8 mouse cellular contexts compared by ENCODE assay signal in the genomic region with DNA sequence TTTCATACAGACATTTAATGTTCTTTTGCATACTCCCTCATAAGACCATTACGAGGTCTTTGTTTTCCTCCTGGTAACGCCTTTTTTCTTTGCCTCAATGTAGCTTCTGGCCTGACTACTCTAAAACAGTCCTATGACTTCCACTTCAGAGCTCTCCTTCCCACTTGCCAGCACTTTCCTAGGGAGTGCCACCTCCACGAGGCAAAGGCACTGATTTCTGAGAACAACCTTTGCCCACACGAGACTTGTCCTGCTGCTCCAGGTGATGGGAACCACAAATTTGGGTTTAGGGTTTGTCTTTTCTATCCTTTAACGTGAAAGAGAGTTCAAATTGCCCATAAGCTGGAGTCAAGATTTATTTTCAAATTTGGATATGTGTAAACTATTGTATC. TPM values are rescaled to one million over a fixed set of nuclear protein-coding genes. Genes with fewer than 3 reads are reported as not detected.
DNase-seq lines count a peak whose midpoint lies in the region; TF ChIP-seq lines count a peak whose summit lies in the region.

No protein-coding gene starts in this region.

- intact Hi-C loops in heart, postnatal 25 days (cut with DNase I): loop anchor here (2.0 kb wide), 1 partner anchor 67 kb away; a partner anchor contains a TSS
- intact Hi-C loops in left cerebral cortex, postnatal 14 days (cut with DNase I): no loop called here
- intact Hi-C loops in left cerebral cortex, postnatal 36 days (cut with DNase I): loop anchor here (2.0 kb wide), 1 partner anchor 13 kb away; a partner anchor contains a TSS

- TF ChIP-seq CTCF in ES-Bruce4 (IDR thresholded peaks at IDR 0.05; ENCODE audit: low read depth, low read length): no peak

- H3K9me3 ChIP-seq in heart, embryonic 10.5 days: no peaks in the 10 kb centered on the region
- H3K9me3 ChIP-seq in ES-Bruce4 (replicated peaks; ENCODE audit: control insufficient read depth, insufficient read depth, low read length, poor library complexity, severe bottlenecking): no peaks in the 10 kb centered on the region
- H3K9me3 ChIP-seq in hindbrain, embryonic 10.5 days: no peaks in the 10 kb centered on the region

- no peak for DNase-seq in heart, embryonic 10.5 days (ENCODE audit: low spot score)
- DNase-seq in heart, postnatal 25 days (ENCODE audit: low spot score): no peak
- no peak for DNase-seq in hindbrain, embryonic 10.5 days (ENCODE audit: low spot score)
- peak; percentile 59 for DNase-seq in lung, postnatal 25 days (ENCODE audit: low spot score)
- DNase-seq in left cerebral cortex, postnatal 14 days (ENCODE audit: low spot score in 2 of 2): no peak
- DNase-seq in left cerebral cortex, postnatal 36 days (ENCODE audit: low spot score in 2 of 2): no peak
- DNase-seq in adrenal gland, adult 18-20 months (ENCODE audit: low spot score in 2 of 2): no peak

- WGBS in heart, embryonic 10.5 days: 40% methylated on average over 5 of the region's 5 CpGs
- 48% methylated on average over 5 of the region's 5 CpGs for WGBS in hindbrain, embryonic 10.5 days

- H3K9ac ChIP-seq in ES-Bruce4 (ENCODE audit: low read depth, poor library complexity, severe bottlenecking): peak overlapping the region; percentile 63

- H3K4me3 ChIP-seq in heart, embryonic 10.5 days: peak overlapping the region; percentile 89
- H3K4me3 ChIP-seq in ES-Bruce4 (ENCODE audit: low read depth, low read length): peak overlapping the region; percentile 93
- H3K4me3 ChIP-seq in hindbrain, embryonic 10.5 days: peak overlapping the region; percentile 88

- H3K4me1 ChIP-seq in heart, embryonic 10.5 days: peaks cover 19% of the 10 kb centered on the region
- no peaks in the 10 kb centered on the region for H3K4me1 ChIP-seq in ES-Bruce4 (ENCODE audit: control insufficient read depth, insufficient read depth, low read length)
- H3K4me1 ChIP-seq in hindbrain, embryonic 10.5 days (replicated peaks): peaks cover 29% of the 10 kb centered on the region

- H3K27ac ChIP-seq in heart, embryonic 10.5 days: peak overlapping the region; percentile 92
- H3K27ac ChIP-seq in ES-Bruce4 (ENCODE audit: insufficient read depth, low read length): peak overlapping the region; percentile 75
- H3K27ac ChIP-seq in hindbrain, embryonic 10.5 days: peak overlapping the region; percentile 95

- peaks cover 76% of the 10 kb centered on the region for H3K36me3 ChIP-seq in heart, embryonic 10.5 days
- peaks cover 78% of the 10 kb centered on the region for H3K36me3 ChIP-seq in ES-Bruce4 (ENCODE audit: control insufficient read depth, insufficient read depth, low read length, poor library complexity, severe bottlenecking)
- peaks cover 81% of the 10 kb centered on the region for H3K36me3 ChIP-seq in hindbrain, embryonic 10.5 days

- TF ChIP-seq POLR2A in ES-Bruce4 (IDR thresholded peaks at IDR 0.05; ENCODE audit: insufficient read depth, low read length): no peak

- no peak for TF ChIP-seq EP300 in ES-Bruce4 (IDR thresholded peaks at IDR 0.05; ENCODE audit: insufficient read depth, low read depth, low read length)

- no peaks in the 10 kb centered on the region for H3K27me3 ChIP-seq in heart, embryonic 10.5 days (ENCODE audit: insufficient read depth, poor library complexity, severe bottlenecking)
- H3K27me3 ChIP-seq in ES-Bruce4 (ENCODE audit: control insufficient read depth, insufficient read depth, low read length, poor library complexity, severe bottlenecking): no peaks in the 10 kb centered on the region
- H3K27me3 ChIP-seq in hindbrain, embryonic 10.5 days (ENCODE audit: insufficient read depth, poor library complexity, severe bottlenecking): no peaks in the 10 kb centered on the region

RNA-seq across cellular contexts. Expression of a gene that starts 0.6 kb away (rescaled TPM):
- polyA plus RNA-seq in heart, embryonic 10.5 days (2016; fragmentation: Nextera tagmentation; extraction: Ambion mirVana): 378 and 459 TPM in 2 replicates
- total RNA-seq in heart, postnatal 25 days (2021): 100 to 1,000 TPM; 241 to 256 TPM
- 1,175 and 1,274 TPM in 2 replicates for polyA plus RNA-seq in ES-Bruce4 (2011; ENCODE audit: insufficient read depth, insufficient read length, low read depth, missing spikeins)
- polyA plus RNA-seq in hindbrain, embryonic 10.5 days (2016; fragmentation: Nextera tagmentation; extraction: Ambion mirVana): 402 and 497 TPM in 2 replicates
- 100 to 1,000 TPM; 188 to 198 TPM for total RNA-seq in left cerebral cortex, postnatal 14 days (2021)
- 100 to 1,000 TPM; 219 to 232 TPM for total RNA-seq in left cerebral cortex, postnatal 36 days (2021)
- total RNA-seq in adrenal gland, adult 18-20 months (2021): 100 to 1,000 TPM; 334 to 342 TPM

RNA-seq across cellular contexts. Expression of a gene that starts 12.5 kb away (rescaled TPM):
- polyA plus RNA-seq in heart, embryonic 10.5 days (2016; fragmentation: Nextera tagmentation; extraction: Ambion mirVana): 25.7 and 32.8 TPM in 2 replicates
- 1 to 10 TPM; 7.2 to 8.8 TPM for total RNA-seq in heart, postnatal 25 days (2021)
- polyA plus RNA-seq in ES-Bruce4 (2011; ENCODE audit: insufficient read depth, insufficient read length, low read depth, missing spikeins): 26.4 and 30.1 TPM in 2 replicates
- polyA plus RNA-seq in hindbrain, embryonic 10.5 days (2016; fragmentation: Nextera tagmentation; extraction: Ambion mirVana): 39.3 and 41.2 TPM in 2 replicates
- 10 to 100 TPM; 16.7 to 16.8 TPM for total RNA-seq in left cerebral cortex, postnatal 14 days (2021)
- 10 to 100 TPM; 17.5 to 21.5 TPM for total RNA-seq in left cerebral cortex, postnatal 36 days (2021)
- total RNA-seq in adrenal gland, adult 18-20 months (2021): 10 to 100 TPM; 23.1 to 26.1 TPM

RNA-seq across cellular contexts. Expression of a gene that starts 22.9 kb away (rescaled TPM):
- 15.1 and 19.4 TPM in 2 replicates for polyA plus RNA-seq in heart, embryonic 10.5 days (2016; fragmentation: Nextera tagmentation; extraction: Ambion mirVana)
- 100 to 1,000 TPM; 283 to 326 TPM for total RNA-seq in heart, postnatal 25 days (2021)
- polyA plus RNA-seq in ES-Bruce4 (2011; ENCODE audit: insufficient read depth, insufficient read length, low read depth, missing spikeins): 162 and 163 TPM in 2 replicates
- 8.1 and 11.0 TPM in 2 replicates for polyA plus RNA-seq in hindbrain, embryonic 10.5 days (2016; fragmentation: Nextera tagmentation; extraction: Ambion mirVana)
- total RNA-seq in left cerebral cortex, postnatal 14 days (2021): 10 to 100 TPM; 15.7 to 23.9 TPM
- total RNA-seq in left cerebral cortex, postnatal 36 days (2021): 10 to 100 TPM; 16.6 to 32.1 TPM
- 100 to 1,000 TPM in 1 of 2 experiments, 10 to 100 TPM in 1; 88.9 to 162 TPM for total RNA-seq in adrenal gland, adult 18-20 months (2021)

RNA-seq across cellular contexts. Expression of a gene that starts 24.5 kb away (rescaled TPM):
- polyA plus RNA-seq in heart, embryonic 10.5 days (2016; fragmentation: Nextera tagmentation; extraction: Ambion mirVana): 113 and 140 TPM in 2 replicates
- total RNA-seq in heart, postnatal 25 days (2021): 10 to 100 TPM; 29.5 to 32.3 TPM
- 106 and 108 TPM in 2 replicates for polyA plus RNA-seq in ES-Bruce4 (2011; ENCODE audit: insufficient read depth, insufficient read length, low read depth, missing spikeins)
- polyA plus RNA-seq in hindbrain, embryonic 10.5 days (2016; fragmentation: Nextera tagmentation; extraction: Ambion mirVana): 178 and 184 TPM in 2 replicates
- total RNA-seq in left cerebral cortex, postnatal 14 days (2021): 10 to 100 TPM; 48.6 to 50.3 TPM
- 10 to 100 TPM; 43.9 to 52.0 TPM for total RNA-seq in left cerebral cortex, postnatal 36 days (2021)
- 10 to 100 TPM; 81.1 to 89.8 TPM for total RNA-seq in adrenal gland, adult 18-20 months (2021)

RNA-seq across cellular contexts. Expression of a gene that starts 36.8 kb away (rescaled TPM):
- 17.4 and 24.4 TPM in 2 replicates for polyA plus RNA-seq in heart, embryonic 10.5 days (2016; fragmentation: Nextera tagmentation; extraction: Ambion mirVana)
- 1 to 10 TPM; 8.9 to 9.1 TPM for total RNA-seq in heart, postnatal 25 days (2021)
- polyA plus RNA-seq in ES-Bruce4 (2011; ENCODE audit: insufficient read depth, insufficient read length, low read depth, missing spikeins): 19.2 and 20.4 TPM in 2 replicates
- polyA plus RNA-seq in hindbrain, embryonic 10.5 days (2016; fragmentation: Nextera tagmentation; extraction: Ambion mirVana): 21.3 and 24.9 TPM in 2 replicates
- 1 to 10 TPM; 7.4 to 9.0 TPM for total RNA-seq in left cerebral cortex, postnatal 14 days (2021)
- 10 to 100 TPM in 1 of 2 experiments, 1 to 10 TPM in 1; 9.6 to 12.6 TPM for total RNA-seq in left cerebral cortex, postnatal 36 days (2021)
- total RNA-seq in adrenal gland, adult 18-20 months (2021): 10 to 100 TPM; 41.5 to 59.5 TPM
